In genomic region chr14:37135127-37135593, GRCm38 (mm10) we compare ENCODE assay signal across 8 mouse cellular contexts. TPM values are rescaled to one million over a fixed set of nuclear protein-coding genes. Genes with fewer than 3 reads are reported as not detected.
A peak's percentile ranks its signal among the peaks of the same experiment; 100 is the strongest.
DNase-seq lines count a peak whose midpoint lies in the region; ATAC-seq and TF ChIP-seq lines count a peak whose summit lies in the region.

Gene Ghitm, minus strand, starts transcription at chr14:37135272.

- DNase-seq in gastrocnemius, adult 8-10 months (ENCODE audit: low spot score in 2 of 2): peak; percentile 95 to 96
- DNase-seq in hindlimb bud, embryonic 11.5 days (ENCODE audit: extremely low spot score, low read depth, low spot score): peak; percentile 89
- peak; percentile 97 to 99 for DNase-seq in left cerebral cortex, adult 8-10 months (ENCODE audit: low spot score in 2 of 2)
- DNase-seq in right cerebral cortex, postnatal 10 days (ENCODE audit: low spot score in 2 of 2): peak; percentile 98 to 99
- DNase-seq in urinary bladder, postnatal 25 days (ENCODE audit: low spot score): peak; percentile 89

- H3K27ac ChIP-seq in cortical plate, adult 2 months (ENCODE audit: insufficient read depth, low read length): peak within 1 kb of the TSS; percentile 39

- H3K4me3 ChIP-seq in cortical plate, adult 2 months (ENCODE audit: insufficient read depth, low read length): peak within 1 kb of the TSS; percentile 47
- H3K4me3 ChIP-seq in megakaryocyte, embryonic 14.5 days (replicated peaks): peak within 1 kb of the TSS; percentile 98

- no peaks in the 10 kb centered on the region for H3K9me3 ChIP-seq in megakaryocyte, embryonic 14.5 days

- no peaks in the 10 kb centered on the region for H3K27me3 ChIP-seq in megakaryocyte, embryonic 14.5 days (replicated peaks)

- peak; percentile 89 for TF ChIP-seq POLR2A in cortical plate, adult 2 months (IDR thresholded peaks at IDR 0.05; ENCODE audit: extremely low read depth, insufficient read depth, low read length)

- TF ChIP-seq CTCF in cortical plate, adult 2 months (IDR thresholded peaks at IDR 0.05; ENCODE audit: extremely low read depth, insufficient read depth, low read length): no peak

- peak; percentile 97 for ATAC-seq in activated CD4-positive, CD25-positive, alpha-beta regulatory T cell, adult 4 months

- peaks cover 35% of the 10 kb centered on the region for H3K36me3 ChIP-seq in megakaryocyte, embryonic 14.5 days (replicated peaks; ENCODE audit: low read length)

- H3K4me1 ChIP-seq in cortical plate, adult 2 months (ENCODE audit: control insufficient read depth, insufficient read depth, low read length): no peaks in the 10 kb centered on the region
- H3K4me1 ChIP-seq in megakaryocyte, embryonic 14.5 days: peaks cover 31% of the 10 kb centered on the region

RNA-seq across cellular contexts. Expression of gene Ghitm, which starts in this region (rescaled TPM):
- polyA plus RNA-seq in activated CD4-positive, CD25-positive, alpha-beta regulatory T cell, adult 4 months (2017; shearing (Covaris generic)): 100 to 1,000 TPM; 350 to 391 TPM
- 305 and 312 TPM in 2 replicates for polyA plus RNA-seq in cortical plate, adult 2 months (2012; rRNA removed)
- total RNA-seq in gastrocnemius, adult 8-10 months (2022): 100 to 1,000 TPM; 395 to 493 (median 424) TPM
- total RNA-seq in left cerebral cortex, adult 8-10 months (2022): 100 to 1,000 TPM; 455 to 522 (median 488) TPM
- polyA plus RNA-seq in megakaryocyte, embryonic 14.5 days (2012; ENCODE audit: insufficient read depth, low replicate concordance): 12.5 and 20.9 TPM in 2 replicates

Comparison
In these comparisons a context has a peak if more than half of its experiments do, and no peak if none do; other contexts are left out.
1. Peak in every context shown above with its lines: DNase-seq, ATAC-seq, H3K4me3 ChIP-seq and H3K27ac ChIP-seq.
2. RNA of gene Ghitm (polyA plus RNA-seq): 350 to 391 TPM in activated CD4-positive, CD25-positive, alpha-beta regulatory T cell, adult 4 months and 305 to 312 TPM in cortical plate, adult 2 months; 12.5 to 20.9 TPM in megakaryocyte, embryonic 14.5 days; every median in the first group is over 10 times any median in the second.